Mouse (Mus musculus) liver, postnatal 0 days (tissue): ENCODE measurements at regions not wholly inside any gene's neighbourhood (a gene's known extent, or its start where the extent isn't known, plus 50 kb on each side); places are given as distances from the start of the nearest gene placed in this dataset.
"Not testable (repeated sequence)": the region's sequence is repeated elsewhere in the genome, so short reads cannot be mapped to it uniquely, and the experiment has no call there.

Source experiments
- ATAC-seq: fragments of 200-750 bp; cut with Nextera tagmentation; 2 replicates; pipeline ENCODE4 v1.8.0; 2017; ENCODE audit warnings: mild to moderate bottlenecking, moderate library complexity
- DNase-seq: peaks from one replicate; pipeline ENCODE4 v3.0.0-alpha.2; 2016
- H3K27ac ChIP-seq: fragments of 300-500 bp; sonication (generic); 2 replicates; pipeline ENCODE4 v1.5.1; 2014; ENCODE audit warnings: antibody characterized with exemption, moderate library complexity, mild to moderate bottlenecking, low read depth
- H3K27me3 ChIP-seq: fragments of 300-500 bp; sonication (generic); 2 replicates; pipeline ENCODE4 v1.6.1; 2014; ENCODE audit warnings: low read length, control low read depth, mixed read lengths; ENCODE audit not compliant: insufficient read depth
- H3K36me3 ChIP-seq: fragments of 300-500 bp; sonication (generic); replicated peaks from 2 replicates; pipeline ENCODE4 v1.6.1; 2014; ENCODE audit warnings: mild to moderate bottlenecking, control low read depth, low read length, moderate library complexity, mixed read lengths; ENCODE audit not compliant: insufficient read depth
- H3K4me1 ChIP-seq: fragments of 300-500 bp; sonication (generic); 2 replicates; pipeline ENCODE4 v1.6.1; 2014; ENCODE audit warnings: antibody characterized with exemption, mild to moderate bottlenecking, control low read depth; ENCODE audit not compliant: insufficient read depth
- H3K4me2 ChIP-seq: fragments of 300-500 bp; sonication (generic); 2 replicates; pipeline ENCODE4 v1.6.1; 2014; ENCODE audit warnings: low read depth, mild to moderate bottlenecking, low read length, moderate library complexity, mixed read lengths
- H3K4me3 ChIP-seq: fragments of 300-500 bp; sonication (generic); 2 replicates; pipeline ENCODE4 v1.5.1; 2014; ENCODE audit warnings: low read depth, low read length
- H3K9ac ChIP-seq: fragments of 300-500 bp; sonication (generic); replicated peaks from 2 replicates; pipeline ENCODE4 v1.6.1; 2014; ENCODE audit warnings: mild to moderate bottlenecking, moderate library complexity
- H3K9me3 ChIP-seq: fragments of 300-500 bp; sonication (generic); 2 replicates; pipeline ENCODE4 v1.6.1; 2016; ENCODE audit warnings: mild to moderate bottlenecking, control low read depth, low read length, mixed read lengths
- CTCF ChIP-seq: sonication (generic); IDR thresholded peaks from 2 replicates; pipeline ENCODE4 v1.5.1; 2016; ENCODE audit warnings: antibody characterized with exemption, low read depth
- EP300 ChIP-seq: IDR thresholded peaks from 2 replicates; pipeline ENCODE4 v1.6.1; 2016; ENCODE audit warnings: antibody characterized with exemption, low read depth, mild to moderate bottlenecking
- WGBS: fragments of 180-500 bp; shearing (Covaris S2); extraction: QIAGEN DNeasy Blood & Tissue Kit; methylation state at CpG from one replicate; pipeline ENCODE4 v1.1.7; 2014; ENCODE audit not compliant: insufficient replicate concordance; 5-methylcytosine and 5-hydroxymethylcytosine counted together

DNA sequence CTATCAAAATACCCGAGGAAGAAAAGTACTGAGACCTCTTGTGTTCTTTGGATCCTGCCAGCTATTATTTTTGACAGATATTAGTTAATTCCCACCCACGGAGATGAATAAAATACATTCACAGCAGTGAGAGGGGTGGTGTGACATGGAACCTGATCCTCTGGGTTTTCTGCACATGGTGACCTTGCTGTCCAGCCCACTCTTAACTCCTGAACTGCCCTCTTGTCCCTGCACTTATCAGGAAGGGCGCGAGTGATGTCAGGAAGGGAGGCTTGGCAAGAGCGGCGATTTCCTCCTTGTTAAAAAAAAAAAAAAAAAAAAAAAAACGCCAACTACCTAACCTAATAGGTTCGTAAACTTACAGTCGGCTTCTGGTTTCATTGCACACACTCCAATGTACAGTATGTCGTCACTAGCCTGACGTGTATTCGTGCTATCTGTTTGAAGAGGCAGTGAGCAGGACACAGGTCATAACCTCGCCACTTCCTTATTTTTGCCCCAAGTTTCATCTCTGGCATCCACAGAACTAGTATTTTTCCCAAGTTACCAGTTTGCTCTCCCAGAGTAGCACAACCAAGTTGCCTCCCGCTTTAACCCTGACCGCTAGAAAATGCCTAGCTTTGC, 83.8 kb downstream of the Otx2 start:
- H3K9me3 ChIP-seq: no peaks in the 10 kb centered on the region
- no peak overlapping the region for H3K27ac ChIP-seq
- no peak for ATAC-seq
- no peaks in the 10 kb centered on the region for H3K36me3 ChIP-seq
- no peaks in the 10 kb centered on the region for H3K27me3 ChIP-seq
- WGBS: 49% methylated on average over 15 of the region's 15 CpGs
- no peaks in the 10 kb centered on the region for H3K4me1 ChIP-seq
- TF ChIP-seq CTCF (no peak), EP300 (no peak)
- DNase-seq: no peak
- peak overlapping the region; percentile 26; the same call in 1 of the 2 replicates for H3K4me2 ChIP-seq
- 0 out of 2 replicates have a peak overlapping the region, but pooled peaks have one; percentile 1 for H3K4me3 ChIP-seq
- no peak overlapping the region for H3K9ac ChIP-seq

- Histone ChIP-seq H3K27me3 (no peaks in the 10 kb centered on the region), H3K4me1 (no peaks in the 10 kb centered on the region), H3K27ac (no peak overlapping the region), H3K9ac (no peak overlapping the region), H3K4me2 (no peak overlapping the region), H3K4me3 (no peak overlapping the region), H3K36me3 (no peaks in the 10 kb centered on the region), H3K9me3 (no peaks in the 10 kb centered on the region)
- TF ChIP-seq EP300 (no peak), CTCF (no peak)
- 84% methylated on average over 3 of the region's 3 CpGs for WGBS
- ATAC-seq: no peak
- no peak for DNase-seq
These were observed 87.8 kb downstream of the Otx2 start for GRCm38 (mm10) chr14:48585820-48586219.

GRCm38 (mm10) chr14:48584571-48584970, 89.0 kb downstream of the Otx2 start:
- DNase-seq (no peak), ATAC-seq (no peak)
- TF ChIP-seq EP300: no peak
- TF ChIP-seq CTCF: no peak
- Histone ChIP-seq H3K27ac (no peak overlapping the region), H3K4me2 (no peak overlapping the region), H3K9me3 (no peaks in the 10 kb centered on the region), H3K27me3 (no peaks in the 10 kb centered on the region), H3K36me3 (no peaks in the 10 kb centered on the region), H3K4me3 (no peak overlapping the region), H3K4me1 (no peaks in the 10 kb centered on the region), H3K9ac (no peak overlapping the region)
- 70% methylated on average over 3 of the region's 3 CpGs for WGBS

DNA sequence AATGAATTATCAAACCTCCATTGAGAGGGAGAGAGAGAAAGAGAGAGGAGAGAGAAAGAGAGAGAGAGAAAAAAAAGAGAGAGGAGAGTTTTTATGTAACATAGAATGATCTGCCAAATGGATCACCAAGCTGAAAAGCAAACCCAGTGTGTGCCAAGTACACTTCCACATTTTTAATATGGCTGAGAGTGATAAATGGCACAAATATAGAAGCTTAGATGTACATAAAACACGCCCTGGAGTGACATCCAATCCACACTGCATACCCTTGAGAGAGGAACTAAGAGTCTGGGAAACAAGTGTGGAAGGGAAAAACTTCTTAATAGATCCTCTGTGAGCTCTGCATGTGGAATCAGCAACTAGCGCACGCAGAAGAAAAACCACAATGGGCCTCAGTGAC, 90.1 kb downstream of the Otx2 start:
- Histone ChIP-seq H3K4me1 (no peaks in the 10 kb centered on the region), H3K4me2 (no peak overlapping the region), H3K27me3 (no peaks in the 10 kb centered on the region), H3K9ac (no peak overlapping the region), H3K4me3 (no peak overlapping the region), H3K27ac (no peak overlapping the region), H3K36me3 (no peaks in the 10 kb centered on the region), H3K9me3 (no peaks in the 10 kb centered on the region)
- no peak for ATAC-seq
- WGBS: 79% methylated on average over 3 of the region's 3 CpGs
- TF ChIP-seq EP300: no peak
- no peak for DNase-seq

DNA sequence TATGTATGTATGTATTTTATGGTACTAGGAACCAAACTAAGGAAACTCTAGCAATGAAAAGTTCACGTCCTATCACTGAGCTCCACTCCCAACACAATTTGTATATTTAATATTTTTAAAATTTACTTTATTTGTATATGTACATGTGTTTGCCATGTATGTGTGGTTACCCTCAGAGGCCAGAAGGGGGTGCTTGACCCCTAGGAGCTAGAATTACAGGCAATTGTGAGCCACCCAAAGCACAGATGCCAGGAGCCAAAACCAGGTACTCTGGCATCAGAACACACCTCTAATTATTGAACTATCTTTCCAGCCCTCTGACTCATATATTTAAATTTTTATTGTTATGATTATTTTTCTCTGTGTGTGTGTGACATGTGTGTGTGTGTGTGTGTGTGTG, 91.5 kb downstream of the Otx2 start:
- no peaks in the 10 kb centered on the region for H3K9me3 ChIP-seq
- WGBS: 92% methylated on average over 1 of the region's 1 CpGs
- no peak overlapping the region for H3K27ac ChIP-seq
- H3K4me2 ChIP-seq: no peak overlapping the region
- H3K4me3 ChIP-seq: no peak overlapping the region
- DNase-seq: no peak
- H3K9ac ChIP-seq: no peak overlapping the region
- H3K4me1 ChIP-seq: no peaks in the 10 kb centered on the region
- no peaks in the 10 kb centered on the region for H3K36me3 ChIP-seq
- no peaks in the 10 kb centered on the region for H3K27me3 ChIP-seq
- no peak for ATAC-seq
- TF ChIP-seq EP300 (no peak), CTCF (peak; percentile 53)

GRCm38 (mm10) chr14:48581308-48581707, 92.3 kb downstream of the Otx2 start:
- WGBS: 25% methylated on average over 2 of the region's 2 CpGs
- H3K27ac ChIP-seq, H3K4me1 ChIP-seq, H3K36me3 ChIP-seq, H3K9me3 ChIP-seq, DNase-seq, H3K4me3 ChIP-seq, H3K9ac ChIP-seq, H3K4me2 ChIP-seq, H3K27me3 ChIP-seq, ATAC-seq: not testable (repeated sequence)

- Histone ChIP-seq H3K27ac (no peak overlapping the region), H3K4me3 (no peak overlapping the region), H3K4me1 (no peaks in the 10 kb centered on the region), H3K9me3 (no peaks in the 10 kb centered on the region), H3K27me3 (no peaks in the 10 kb centered on the region), H3K36me3 (no peaks in the 10 kb centered on the region), H3K9ac (no peak overlapping the region), H3K4me2 (no peak overlapping the region)
- DNase-seq: no peak
- peak; percentile 82 for ATAC-seq
- TF ChIP-seq CTCF: no peak
- TF ChIP-seq EP300: no peak
- WGBS: 41% methylated on average over 9 of the region's 9 CpGs
These were observed 93.2 kb downstream of the Otx2 start for GRCm38 (mm10) chr14:48580396-48580795.
